Mouse (Mus musculus) megakaryocyte, adult 5-6 weeks (primary cell): ENCODE data around the gene Iqce. TPM values are rescaled to one million over a fixed set of nuclear protein-coding genes. Genes with fewer than 3 reads are reported as not detected.

ENCODE experiments used
- ATAC-seq: 2 replicates; pipeline ENCODE4 v1.8.0; 2016; ENCODE audit warnings: mild to moderate bottlenecking, inconsistent platforms; ENCODE audit not compliant: poor library complexity, severe bottlenecking
- total RNA-seq, 2 experiments: library from RNA; stranded (forward) in 1 of 2; stranded (reverse) in 1 of 2; fragments of 153-499, 151-499 nt in 1 of 2; fragments of 221-1000, 200-1000 nt in 1 of 2; gene quantifications; 2 replicates each; pipeline versions ENCODE4 v1.2.3 to v1.2.4; 2015 to 2017

Iqce gene
- total RNA-seq, 2 experiments from 2014 or later: 4.7 to 5.1 TPM

- peak; percentile 82 for ATAC-seq
Measured at GRCm38 (mm10) chr5:140662741-140663592, 39.2 kb downstream of the Iqce start.

GRCm38 (mm10) chr5:140661875-140662643 lies 40.1 kb downstream of the Iqce start:
- no peak for ATAC-seq

GRCm38 (mm10) chr5:140661427-140661826 lies 40.8 kb downstream of the Iqce start:
- ATAC-seq: no peak

- ATAC-seq: no peak
Measured at GRCm38 (mm10) chr5:140660398-140660797, 41.8 kb downstream of the Iqce start.

GRCm38 (mm10) chr5:140659607-140660272 lies 42.4 kb downstream of the Iqce start:
- ATAC-seq: no peak

GRCm38 (mm10) chr5:140654096-140654845 lies 47.9 kb downstream of the Iqce start:
- no peak for ATAC-seq

GRCm38 (mm10) chr5:140652587-140652986 lies 49.6 kb downstream of the Iqce start:
- no peak for ATAC-seq

GRCm38 (mm10) chr5:140651231-140651630 lies 50.9 kb downstream of the Iqce start:
- ATAC-seq: no peak

GRCm38 (mm10) chr5:140649881-140650414 lies 52.2 kb downstream of the Iqce start:
- no peak for ATAC-seq

DNA sequence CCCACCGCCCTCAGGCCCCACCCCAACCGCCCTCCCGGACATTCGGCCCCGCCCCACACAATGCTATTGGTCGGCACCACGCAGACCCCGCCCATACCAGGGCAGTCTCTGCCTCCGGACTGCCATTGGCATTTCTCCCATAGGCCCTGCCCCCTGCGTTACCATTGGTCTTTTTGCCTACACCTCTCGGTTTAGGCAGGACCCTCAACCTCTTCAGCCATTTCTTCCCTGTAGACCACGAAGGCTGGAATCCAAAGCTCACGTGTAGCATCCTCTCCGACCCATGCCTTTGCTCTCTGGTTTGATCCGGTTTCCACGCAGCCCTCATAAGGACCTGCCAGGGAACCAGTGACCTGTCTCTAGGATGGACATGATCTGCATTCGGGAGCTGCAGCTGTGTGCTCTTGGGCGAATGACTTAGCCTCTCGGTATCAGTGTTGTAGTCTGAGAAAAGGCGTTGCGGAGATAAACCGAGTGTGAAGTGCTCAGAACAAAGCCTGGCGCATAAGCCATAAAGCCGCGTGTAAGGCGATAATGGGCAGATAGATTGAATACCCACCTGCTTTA lies 53.0 kb downstream of the Iqce start:
- ATAC-seq: peak; percentile 93

- peak; percentile 17 for ATAC-seq
Measured at GRCm38 (mm10) chr5:140648519-140649100, 53.6 kb downstream of the Iqce start, which contains the start of gene Ttyh3. Gene Ttyh3, minus strand, starts transcription at chr5:140649031.

DNA sequence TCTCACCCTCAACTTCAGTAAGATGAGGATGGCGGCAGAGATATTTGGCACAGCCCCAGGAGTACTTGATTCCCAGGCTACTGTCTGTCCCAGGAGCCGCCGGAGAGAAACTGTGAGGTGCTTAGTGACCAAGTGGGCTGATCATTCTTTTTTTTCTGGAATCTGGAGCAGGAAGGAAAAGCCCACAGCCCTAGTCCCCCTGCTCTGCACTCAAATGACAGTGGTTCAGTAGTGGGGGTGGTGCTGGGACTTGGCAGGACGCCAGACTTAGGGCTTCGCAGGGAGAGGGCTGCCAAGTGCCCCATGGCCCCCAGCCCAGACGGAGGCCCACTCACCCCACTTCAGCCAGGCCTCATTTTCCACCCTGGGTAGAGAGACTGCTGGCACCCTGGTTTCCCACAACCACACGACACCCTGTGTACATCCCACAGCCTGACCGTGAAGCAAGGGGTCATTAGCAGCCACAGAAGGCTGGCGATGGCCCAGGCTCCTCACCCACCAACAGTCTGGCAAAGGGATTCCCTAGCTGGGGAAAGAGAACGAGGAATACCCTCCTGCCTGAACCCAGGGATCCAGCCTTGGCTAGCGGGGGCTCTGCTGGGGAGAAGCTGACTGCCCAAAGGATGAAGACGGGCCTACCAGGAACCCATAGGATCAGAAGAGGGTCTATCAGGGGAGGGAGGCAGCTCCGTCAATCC lies 54.2 kb downstream of the Iqce start:
- no peak for ATAC-seq

- ATAC-seq: no peak
Measured at GRCm38 (mm10) chr5:140647031-140647760, 55.0 kb downstream of the Iqce start.

GRCm38 (mm10) chr5:140646171-140646570 lies 56.0 kb downstream of the Iqce start:
- no peak for ATAC-seq

DNA sequence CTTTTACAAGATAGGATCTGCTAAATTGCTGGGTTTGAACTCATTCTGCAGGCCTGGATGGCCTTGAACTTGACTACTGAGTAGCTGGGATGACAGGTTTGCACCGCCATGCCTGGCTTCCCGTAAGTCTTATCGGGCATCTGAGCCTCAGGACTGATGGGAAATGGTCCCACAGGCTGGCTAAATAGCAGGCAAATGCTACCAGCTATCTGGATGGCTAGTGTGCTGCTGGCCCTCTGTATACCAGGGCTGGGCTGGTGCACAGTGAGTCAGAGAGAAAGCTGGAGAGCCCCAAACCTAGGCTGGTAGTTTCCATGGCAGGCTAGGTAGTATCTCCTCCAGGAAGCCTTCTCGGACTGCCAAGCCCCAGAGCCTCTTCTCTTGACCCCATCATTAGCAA lies 56.7 kb downstream of the Iqce start:
- ATAC-seq: no peak

- ATAC-seq: no peak
Measured at GRCm38 (mm10) chr5:140644702-140645201, 57.4 kb downstream of the Iqce start.

DNA sequence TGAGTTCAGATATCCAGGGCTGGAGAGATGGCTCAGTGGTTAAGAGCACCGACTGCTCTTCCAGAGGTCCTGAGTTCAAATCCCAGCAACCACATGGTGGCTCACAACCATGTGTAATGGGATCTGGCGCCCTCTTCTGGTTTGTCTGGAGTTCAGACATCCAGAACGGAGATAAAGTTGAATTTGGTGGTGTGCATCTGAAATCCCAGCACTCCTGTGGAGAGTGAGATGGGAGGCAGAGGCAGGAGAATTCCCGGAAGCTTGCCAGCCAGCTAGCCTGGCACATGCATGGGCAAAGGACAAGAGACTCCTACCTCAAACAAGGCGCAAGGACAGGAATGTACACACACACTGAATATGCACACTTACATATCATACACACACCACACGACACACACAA lies 57.9 kb downstream of the Iqce start:
- no peak for ATAC-seq

- peak; percentile 96 for ATAC-seq
Measured at GRCm38 (mm10) chr5:140642076-140642475, 60.1 kb downstream of the Iqce start.
